Mouse (Mus musculus): Measurements from ENCODE around the gene Depdc1b.

DNA sequence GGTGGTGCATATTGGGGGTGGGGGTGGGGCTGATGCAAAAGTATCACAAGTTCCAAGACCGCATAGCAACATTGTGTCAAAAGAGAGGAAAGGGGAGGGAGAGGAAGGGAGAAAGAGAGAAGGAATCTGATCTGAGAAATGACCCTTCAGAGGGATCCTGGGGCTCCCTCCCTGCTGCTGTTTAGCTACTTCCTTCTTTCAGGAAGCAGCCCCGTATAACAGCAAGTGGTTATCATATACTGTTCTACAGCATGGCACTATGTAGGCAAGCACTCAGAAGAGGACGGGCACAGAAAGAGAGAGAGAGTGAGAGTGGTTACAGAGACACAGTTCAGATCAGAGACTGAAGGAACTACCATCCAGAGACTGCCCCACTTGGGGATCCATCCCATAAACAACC, 28.2 kb upstream of the Depdc1b start:
- TF ChIP-seq CTCF (IDR thresholded peaks at IDR 0.05 in 2 of 3, conservative IDR thresholded peaks at IDR 0.05 in 1 of 3; ENCODE audit: control insufficient read depth in 1 of 3, insufficient read depth in 1 of 3, low read depth in 2 of 3, low read length in 3 of 3, poor library complexity in 1 of 3, severe bottlenecking in 1 of 3): no peak
- no peak for TF ChIP-seq USF2 (IDR thresholded peaks at IDR 0.05; ENCODE audit: borderline replicate concordance in 1 of 2, insufficient read depth in 1 of 2, low read depth in 1 of 2, low read length in 2 of 2)
- TF ChIP-seq SMC3 (IDR thresholded peaks at IDR 0.05; ENCODE audit: low read depth, low read length): no peak
- TF ChIP-seq E2F4 (IDR thresholded peaks at IDR 0.05; ENCODE audit: borderline replicate concordance, low read depth, low read length): no peak
- no peak for TF ChIP-seq ZMIZ1 (IDR thresholded peaks at IDR 0.05; ENCODE audit: low read depth, low read length)
- no peak for TF ChIP-seq TCF12 (IDR thresholded peaks at IDR 0.05; ENCODE audit: low read depth, low read length)
- no peak for TF ChIP-seq CHD1 (IDR thresholded peaks at IDR 0.05; ENCODE audit: low read depth, low read length)
- no peak for TF ChIP-seq POLR2A (IDR thresholded peaks at IDR 0.05; ENCODE audit: control insufficient read depth in 1 of 2, insufficient read depth in 1 of 2, low read depth in 1 of 2, low read length in 2 of 2, poor library complexity in 1 of 2)
- no peak for TF ChIP-seq GABPA (IDR thresholded peaks at IDR 0.05; ENCODE audit: low read depth, low read length)

Measured in MEL (cell line).